Mouse (Mus musculus) left cerebral cortex, adult 8-10 months (tissue): Measurements from ENCODE around the gene Eps15l1. TPM values are rescaled to one million over a fixed set of nuclear protein-coding genes. Genes with fewer than 3 reads are reported as not detected.

ENCODE experiments used
- DNase-seq, 2 experiments: peaks; one replicate each; pipeline ENCODE4 v3.0.0; 2022; ENCODE audit warnings: low spot score in 2 of 2
- total RNA-seq, 4 experiments: library from RNA; stranded (reverse); gene quantifications; 2 replicates each; pipeline ENCODE4 v1.2.4; 2022

Eps15l1 gene
- total RNA-seq, 4 experiments from 2014 or later = 67.1 to 72.9 (median 70.8) TPM

DNA sequence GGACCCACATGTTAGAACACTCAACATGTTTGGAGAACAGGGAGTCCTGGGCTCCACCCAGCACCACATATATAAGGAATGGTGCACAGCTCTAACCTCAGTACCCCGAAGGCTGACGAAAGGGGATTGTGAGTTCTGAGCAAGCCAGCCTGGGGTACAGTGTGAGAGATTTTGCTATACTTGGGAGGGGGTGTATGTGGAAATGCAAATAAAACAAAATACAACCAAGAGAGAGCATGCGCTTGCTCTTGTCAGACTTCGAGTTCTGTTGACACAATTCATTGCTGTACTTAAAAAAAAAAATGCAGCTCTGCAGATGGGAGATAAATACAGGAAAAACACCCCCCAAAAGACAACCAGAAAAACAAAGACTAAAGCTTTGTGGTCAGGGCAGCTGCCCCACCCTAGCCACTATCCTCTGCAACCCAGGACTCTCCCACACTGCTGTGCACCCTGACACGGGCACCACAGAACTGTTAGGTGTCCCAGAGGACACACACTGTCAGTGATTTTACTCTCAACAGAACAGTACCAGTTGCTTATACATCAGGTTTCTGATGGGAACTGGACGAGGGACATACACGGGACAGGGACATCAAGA lies 69.8 kb downstream of the Eps15l1 start:
- no peak for DNase-seq

DNA sequence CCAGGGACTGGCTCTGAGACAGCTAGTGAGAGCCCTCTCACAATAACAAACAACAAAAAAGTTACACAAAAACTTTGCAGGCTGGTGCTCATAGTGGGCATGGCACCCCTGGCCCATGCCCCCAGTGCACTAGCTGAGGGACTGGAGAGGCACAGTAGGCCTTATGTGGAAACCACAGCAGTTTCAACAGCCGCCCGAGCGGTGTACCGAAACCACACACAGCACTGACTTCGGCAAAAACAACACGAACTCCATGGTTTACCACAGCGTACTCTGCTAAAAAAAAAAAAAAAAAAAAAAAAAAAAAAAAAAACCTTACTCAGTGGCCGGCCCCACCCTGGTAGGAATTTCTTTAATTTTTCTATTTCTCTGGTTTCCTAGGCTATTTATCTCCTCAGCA lies 70.5 kb downstream of the Eps15l1 start:
- no peak for DNase-seq

DNA sequence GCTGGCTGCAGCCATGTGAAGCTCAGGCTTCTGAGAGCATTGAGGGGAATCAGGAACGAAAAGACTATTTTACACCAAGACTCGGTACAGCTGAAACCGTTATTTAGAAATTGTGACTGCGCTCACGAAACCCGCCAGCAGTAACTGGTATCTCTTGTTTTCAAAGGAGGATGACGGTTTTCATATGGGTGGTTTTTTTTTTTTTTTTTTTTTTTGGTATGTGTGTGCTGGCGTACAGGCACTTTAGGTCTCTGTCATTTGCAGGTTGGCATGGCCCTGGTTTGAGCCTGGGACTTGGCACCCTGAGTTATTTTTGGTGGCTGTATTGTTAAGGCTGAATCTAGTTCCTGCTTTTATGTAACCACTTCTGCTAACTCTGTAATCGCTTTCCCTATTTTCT lies 71.4 kb downstream of the Eps15l1 start:
- DNase-seq = no peak

DNA sequence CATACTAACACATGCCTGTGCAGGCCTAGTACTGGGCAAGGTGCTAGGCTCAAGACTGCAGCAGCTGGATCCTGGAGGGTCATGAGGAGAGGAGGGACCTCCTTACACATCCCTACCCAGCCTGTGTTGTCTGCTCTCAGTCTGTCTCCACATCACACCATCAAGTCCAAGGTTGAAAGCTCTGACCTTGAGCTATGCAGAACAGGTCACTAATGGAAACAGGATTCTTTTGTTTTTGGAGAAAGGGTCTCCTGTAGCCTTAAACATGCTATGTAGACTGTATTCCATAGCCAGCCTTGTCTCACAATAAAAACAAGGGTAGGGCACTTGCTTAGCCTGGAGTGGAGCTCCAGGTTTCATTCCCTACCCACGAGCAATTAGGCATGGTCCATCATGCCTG lies 72.3 kb downstream of the Eps15l1 start:
- DNase-seq = no peak

DNA sequence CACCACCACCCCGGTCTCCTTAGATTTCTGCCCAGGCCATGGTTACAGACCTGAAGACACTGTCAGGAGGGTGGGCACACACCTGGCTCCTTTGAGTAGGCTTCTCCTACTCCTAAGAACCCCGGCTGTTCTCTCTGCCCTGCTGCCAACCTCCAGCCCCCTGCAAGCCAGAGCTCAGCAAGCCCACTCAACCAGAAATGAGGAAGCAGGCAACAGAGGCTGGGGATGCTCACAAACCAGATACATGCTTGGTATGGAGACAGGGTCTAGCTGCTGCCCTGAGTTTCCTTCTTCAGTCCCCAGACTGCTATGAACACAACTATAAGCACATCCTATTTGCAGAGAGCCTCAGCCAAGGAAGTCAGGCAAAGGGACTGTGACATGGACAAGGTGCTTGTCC lies 73.1 kb downstream of the Eps15l1 start:
- no peak for DNase-seq

DNA sequence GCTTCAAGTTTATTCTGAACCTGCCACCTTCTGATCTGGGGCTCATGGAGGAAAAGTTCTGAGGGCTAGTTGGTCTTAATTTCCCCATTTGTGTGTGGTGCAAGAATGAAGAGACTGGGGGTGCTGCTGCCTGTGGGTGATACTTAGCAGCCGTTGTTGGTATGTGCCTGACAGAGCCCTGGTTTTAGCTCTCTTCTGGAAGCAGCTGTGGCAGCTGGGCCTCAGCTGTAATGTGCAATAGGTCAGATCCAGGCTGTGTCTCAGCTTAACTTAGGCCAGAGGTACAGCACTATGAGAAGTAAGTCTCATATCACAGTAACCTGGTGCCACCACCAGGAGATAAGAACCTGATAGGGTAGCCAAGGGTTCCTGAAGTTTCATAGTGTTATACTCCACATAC lies 73.7 kb downstream of the Eps15l1 start:
- no peak for DNase-seq

DNA sequence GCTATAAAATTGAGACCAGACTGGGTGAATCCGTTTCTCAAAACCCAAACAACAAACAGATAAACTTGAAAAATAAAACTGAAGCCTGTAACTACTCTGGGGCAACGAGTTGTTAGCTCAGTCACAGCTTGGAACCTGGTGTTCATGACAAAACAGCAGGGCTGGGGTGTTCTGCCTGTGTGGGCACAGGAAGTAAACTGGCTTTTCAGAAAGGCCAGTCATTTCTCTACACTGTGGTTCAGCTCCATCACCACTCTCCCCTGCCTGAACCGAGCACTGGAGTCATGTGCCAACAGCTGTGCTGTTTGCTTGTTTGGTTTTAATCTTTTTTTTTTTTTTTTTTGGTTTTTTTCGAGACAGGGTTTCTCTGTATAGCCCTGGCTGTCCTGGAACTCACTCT lies 77.5 kb downstream of the Eps15l1 start:
- no peak for DNase-seq

DNA sequence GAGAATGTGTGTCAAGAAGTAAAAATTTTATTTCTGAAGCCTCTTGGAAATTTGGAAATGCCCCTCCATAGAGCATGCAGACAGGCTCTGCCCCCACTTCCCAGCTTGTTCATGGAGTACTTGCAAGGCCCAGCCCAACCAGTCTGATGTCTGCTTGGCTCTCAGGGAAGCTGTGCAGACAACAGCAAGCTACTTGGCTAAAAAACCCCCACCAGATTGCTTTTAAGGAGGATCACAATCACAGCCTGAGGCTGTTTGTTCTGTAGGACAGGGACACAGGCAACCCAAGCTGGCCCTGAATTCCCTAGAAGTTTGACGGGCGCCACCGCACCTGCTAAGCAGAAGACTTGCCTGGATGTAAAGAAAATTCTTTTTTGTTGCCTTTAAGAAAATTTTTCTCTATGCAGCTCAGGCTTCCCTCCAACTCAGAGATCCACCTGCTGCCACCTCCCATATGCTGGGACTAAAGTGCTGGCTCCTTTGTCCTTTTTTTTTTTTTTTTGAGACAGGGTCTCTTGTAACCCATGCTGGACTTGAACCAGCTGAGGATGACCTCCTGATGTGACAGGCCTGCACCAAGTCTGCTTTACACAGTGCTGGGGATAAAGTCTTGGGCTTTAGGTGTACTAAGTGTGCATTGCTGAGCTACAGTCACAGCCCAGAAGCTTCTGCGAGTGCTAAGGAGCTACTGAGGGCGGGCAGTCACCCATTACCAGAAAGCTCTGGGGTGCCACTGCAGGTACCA lies 78.5 kb downstream of the Eps15l1 start:
- no peak for DNase-seq

DNA sequence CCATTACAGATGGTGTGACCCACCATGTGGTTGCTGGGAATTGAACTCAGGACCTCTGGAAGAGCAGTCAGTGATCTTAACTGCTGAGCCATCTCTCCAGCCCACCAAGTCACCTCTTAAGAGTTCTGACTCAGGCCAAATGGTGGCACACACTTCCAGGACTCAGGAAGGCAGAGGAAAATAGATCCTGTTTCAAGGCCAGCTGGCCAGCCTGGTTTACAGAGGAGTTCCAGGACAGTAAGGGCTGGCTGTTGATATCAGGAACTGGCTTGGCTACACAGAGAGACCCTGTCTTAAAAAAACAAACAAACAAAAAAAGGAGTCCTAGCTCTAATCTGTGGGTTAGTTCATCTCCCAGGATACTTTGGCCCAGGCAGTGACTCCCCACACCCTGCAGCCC lies 84.2 kb downstream of the Eps15l1 start:
- DNase-seq = no peak

DNA sequence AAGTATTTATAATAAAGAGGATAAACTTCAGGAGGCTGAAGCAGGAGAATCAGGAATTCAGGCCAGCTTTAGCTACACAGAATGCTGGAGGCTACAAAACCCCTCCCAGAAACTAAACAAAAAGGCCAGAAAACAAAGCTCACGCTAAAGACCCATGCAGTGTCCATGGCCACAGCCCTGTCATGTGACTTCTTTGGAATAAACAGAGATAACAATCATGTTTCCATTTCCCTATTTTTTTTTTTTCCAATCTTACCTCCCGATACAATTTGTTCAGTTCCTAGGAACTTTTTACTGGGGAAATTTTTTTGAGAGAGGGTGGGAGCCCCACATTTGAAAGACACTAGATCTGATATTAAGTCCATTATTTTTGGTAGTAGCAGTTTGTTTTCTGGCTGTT lies 85.0 kb downstream of the Eps15l1 start:
- no peak for DNase-seq

DNA sequence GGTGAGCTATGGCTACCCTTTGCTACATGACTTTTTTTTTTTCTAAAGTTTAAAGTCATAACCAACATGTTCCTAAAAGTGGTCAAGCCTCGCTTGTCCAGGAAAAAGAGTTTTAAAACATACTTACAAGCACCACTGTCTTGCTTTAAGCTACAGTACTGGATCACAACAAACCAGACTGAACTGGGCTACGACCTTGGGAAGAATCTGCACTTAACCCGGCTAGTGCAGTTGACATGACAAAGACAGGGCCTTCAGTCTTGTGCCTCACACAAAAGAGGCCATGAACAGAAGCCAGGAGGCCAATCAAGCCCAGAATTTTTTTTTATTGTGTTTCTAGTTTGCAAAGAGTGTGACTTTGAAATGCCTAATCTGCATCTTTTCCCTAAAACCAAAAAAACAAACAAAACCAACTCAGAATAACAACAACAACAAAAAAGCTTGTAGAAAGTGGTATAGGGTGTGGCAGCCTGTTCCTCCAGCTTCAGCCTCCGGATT lies 87.1 kb downstream of the Eps15l1 start:
- DNase-seq = no peak

DNA sequence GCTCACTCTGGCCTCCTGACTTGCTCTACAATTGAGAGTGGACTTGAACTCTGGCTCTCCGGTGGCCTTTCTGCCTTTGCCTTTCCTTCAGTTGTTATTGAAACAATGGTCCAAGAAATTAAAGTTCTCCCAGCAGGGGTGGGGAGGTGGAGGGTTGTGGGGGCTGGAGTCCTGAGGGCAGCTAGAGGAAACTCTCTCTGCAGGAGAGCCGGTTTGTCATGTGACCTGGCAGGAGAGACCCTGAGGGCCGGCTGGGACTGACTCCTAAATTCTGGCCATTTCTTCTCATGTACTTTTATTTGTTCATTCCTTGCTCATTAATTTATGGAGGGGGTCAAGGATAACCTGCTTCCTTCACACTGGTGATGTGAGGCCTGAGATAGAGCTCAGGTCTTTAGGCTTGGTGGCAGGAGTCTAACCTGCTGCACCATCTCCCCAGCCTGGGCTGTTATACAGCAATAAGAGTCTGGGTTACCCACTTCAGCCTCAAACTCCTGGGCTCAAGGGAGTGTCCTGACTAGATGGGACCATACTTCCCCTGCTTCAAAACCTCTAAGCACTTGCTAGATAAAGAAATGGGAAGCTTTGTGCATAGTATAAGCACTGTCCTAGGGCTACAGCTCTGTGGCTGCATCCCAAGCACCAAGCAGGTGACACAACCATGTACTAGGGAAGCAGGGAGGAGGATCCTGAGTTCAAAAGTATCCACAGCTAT lies 87.7 kb downstream of the Eps15l1 start:
- no peak for DNase-seq

DNA sequence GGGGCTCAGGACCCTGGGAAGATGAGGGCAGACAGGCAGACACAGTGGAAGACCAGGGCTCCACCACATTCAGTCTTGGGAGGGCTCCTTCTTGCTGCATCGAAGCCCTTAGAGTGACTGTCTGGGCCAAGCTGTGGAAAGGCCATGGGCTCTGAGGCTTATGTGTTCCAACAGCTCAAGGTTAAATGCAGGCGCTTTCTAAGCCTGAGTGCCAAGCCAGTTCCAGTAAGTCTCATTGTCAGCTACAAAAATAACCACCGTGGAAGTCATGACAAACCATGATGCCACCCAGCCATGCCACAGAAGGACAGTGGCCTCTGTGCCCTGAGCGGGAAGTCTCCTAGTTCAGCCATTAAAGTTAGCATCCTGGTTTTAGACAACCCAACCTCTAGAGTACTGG lies 89.6 kb downstream of the Eps15l1 start:
- no peak for DNase-seq

DNA sequence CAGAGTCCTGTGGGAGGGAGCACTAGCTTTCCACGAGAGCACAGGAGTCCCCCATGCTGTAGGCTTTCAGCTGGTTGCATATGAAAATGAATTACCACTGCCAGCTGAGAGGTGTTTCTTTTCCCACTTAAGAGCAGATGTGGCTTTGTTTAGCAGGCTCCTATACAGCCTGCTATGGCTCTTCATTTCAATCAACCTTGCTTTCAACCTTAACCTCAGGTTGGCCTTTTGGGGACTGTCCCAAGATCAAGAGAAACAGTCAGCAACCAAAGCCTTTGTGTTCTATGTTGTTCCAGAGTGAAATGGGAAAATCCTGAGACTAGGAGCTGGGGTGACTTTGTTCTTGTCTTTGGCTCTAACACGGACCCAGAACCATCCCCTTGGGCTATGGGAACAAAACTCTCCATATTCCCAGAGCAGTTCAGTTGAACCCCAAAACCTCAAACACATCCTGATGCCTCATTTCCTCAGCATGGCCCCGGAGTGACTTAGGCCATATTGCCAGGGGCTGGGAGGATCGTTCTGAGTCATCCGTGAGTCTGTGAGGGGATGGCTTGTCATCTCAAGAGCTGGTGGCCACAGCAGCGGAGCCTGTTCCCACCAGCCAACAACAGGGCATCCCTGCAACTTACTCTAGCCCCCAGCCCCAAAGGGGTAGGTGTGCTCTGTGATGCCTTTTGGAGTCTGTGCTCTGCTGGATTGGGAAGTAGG lies 90.3 kb downstream of the Eps15l1 start:
- no peak for DNase-seq

DNA sequence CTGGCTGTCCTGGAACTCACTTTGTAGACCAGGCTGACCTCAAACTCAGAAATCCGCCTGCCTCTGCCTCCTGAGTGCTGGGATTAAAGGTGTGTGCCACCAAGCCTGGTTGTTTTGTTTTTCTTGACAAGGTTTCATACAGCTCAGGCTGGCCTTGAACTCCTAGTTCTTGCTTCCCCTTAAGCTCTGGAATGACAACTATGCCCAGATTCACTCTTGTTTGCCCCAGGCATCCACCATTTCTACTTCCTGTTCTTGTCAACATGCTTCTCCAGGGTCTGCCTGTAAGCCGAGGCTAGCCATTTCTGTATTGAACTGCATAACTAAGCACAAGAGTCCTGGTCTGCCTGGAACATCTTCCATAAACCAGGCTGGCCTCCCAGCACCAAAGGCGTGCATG lies 92.1 kb downstream of the Eps15l1 start:
- no peak for DNase-seq

DNA sequence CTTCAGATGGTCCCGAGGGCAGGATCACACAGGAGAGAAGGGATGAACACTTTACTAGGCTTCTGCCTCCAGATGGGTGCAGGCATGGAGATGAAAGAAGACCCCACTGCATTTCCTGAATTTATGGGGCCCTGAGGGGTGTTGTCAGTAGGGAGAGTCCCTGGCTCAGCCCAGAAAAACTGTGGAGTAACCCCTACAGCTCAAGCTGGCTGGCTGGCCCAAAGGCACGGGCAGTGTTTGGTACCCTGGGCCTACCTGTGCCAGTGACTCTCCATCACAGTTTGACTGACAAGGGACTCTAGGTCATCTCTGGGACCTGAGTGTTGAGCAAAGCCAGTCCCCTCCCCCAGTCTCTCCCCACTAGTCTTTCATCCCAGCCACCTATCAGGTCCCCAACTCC lies 96.6 kb downstream of the Eps15l1 start:
- DNase-seq = no peak

DNA sequence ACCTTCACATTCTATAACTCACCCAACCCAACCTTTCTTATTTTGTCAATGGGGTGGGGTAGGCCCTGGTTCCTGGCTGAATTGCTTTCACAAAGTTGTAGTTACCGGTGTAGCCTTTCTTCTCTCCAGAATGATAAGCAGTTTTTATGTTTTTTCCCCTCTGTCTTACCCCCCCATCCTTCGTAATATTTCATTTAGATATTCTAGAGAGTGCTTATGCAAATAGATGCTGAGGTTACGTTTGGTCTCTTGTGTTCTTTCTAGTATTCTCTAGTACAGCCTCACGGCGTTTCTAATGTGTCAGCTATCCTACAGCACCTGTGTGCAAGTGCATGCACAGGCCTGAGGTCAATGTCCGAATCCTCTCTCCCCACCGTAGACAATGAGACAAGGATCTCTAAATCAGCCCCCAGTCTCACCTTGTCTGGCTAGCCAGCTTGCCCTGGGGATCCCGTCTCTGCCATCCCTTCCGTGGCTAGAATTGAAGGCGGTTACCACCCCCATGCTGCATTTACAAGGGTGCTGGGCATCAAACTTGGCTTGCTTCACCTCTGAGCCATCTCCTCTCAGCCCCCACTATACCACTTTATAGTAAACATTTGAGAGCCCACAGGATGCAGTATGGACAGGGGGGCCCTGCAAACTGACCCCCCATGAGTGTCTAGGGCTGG lies 97.1 kb downstream of the Eps15l1 start:
- DNase-seq = no peak

DNA sequence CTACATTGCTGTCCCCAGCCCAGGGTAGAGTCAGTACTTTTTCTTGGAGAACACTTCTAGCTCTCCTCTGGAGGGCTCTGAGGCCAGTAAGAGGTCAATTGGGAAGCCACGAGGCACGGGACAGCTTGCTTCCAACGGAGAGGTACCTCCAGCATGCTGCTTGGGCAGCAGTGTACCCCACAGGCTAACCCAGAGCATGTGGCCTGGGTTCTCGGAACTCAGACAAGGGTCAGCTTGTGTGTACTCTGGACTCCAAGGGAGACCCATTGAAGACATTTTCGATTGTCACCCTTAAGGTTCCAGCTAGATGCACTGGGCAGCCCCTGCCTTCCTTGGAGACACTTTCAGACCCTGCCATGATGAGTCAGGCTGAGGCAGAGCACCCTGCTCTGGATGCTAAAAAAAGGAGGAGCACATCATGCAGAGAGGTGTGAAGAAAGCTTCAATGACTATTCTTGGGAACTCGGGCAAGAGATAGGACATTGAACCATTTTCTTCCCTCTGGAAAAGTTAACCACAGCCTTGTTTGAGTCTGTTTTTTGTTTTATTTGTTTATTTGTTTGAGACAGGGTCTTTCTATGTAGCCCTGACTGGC lies 98.0 kb downstream of the Eps15l1 start:
- DNase-seq = no peak

DNA sequence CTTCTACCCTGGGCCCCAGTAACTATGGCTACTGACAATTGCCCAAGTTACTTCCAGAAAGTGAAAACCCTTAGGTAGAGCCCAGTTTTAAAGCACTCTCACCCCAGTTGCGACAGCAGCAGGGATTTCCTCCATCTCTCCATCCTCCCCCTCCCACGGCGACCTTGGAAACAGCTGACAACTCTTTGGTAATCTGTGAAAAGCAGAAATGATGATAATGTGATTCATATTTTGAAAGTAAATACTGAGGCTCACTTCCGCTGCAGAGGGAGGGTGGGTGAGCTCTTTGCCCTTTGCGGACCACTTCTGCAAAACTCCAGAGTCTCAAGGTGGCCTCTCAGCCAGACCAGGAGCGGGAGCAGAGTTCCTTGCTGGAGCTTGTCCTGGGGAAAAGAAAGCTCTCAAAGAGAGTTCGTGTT lies 98.8 kb downstream of the Eps15l1 start:
- no peak for DNase-seq

DNA sequence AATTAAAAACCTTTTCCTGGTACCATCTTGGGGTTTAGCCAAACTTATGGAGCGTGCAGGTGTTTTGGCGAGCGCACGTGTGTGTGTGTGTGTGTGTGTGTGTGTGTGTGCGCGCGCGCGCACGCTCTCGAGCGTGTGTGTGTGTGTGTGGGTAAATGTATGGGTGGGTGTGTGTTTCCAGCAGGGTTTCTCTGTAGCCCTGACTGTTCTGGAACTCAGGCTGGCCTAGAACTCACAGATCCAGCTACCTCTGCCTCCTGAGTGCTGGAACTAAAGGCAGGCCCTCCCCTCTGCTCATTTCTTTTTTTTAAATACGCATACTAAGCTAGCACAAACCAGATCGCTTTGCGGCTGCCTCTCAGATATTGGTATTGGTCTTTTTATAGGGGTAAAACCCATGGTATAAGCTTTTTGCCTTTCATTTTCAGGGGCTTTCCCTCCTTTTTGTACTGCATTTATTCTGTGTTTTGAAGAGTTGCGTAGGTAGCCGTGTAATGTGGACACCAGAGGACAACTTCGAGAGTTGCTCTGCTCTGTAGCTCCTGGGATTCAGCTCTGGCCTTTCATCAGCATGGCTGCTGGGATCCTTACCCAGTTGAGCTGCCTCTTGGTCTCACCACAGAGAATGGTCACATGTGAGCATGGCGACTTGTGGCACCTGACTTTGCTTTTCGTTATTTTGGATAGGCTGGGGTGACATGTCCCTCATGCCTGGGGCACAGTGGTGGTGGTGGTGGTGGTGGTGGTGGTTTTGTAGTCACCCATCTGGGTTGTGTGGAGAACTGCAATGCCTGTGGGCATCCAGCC lies 99.4 kb downstream of the Eps15l1 start:
- DNase-seq = no peak
